Mouse (Mus musculus): ENCODE data around the gene Sim2.

DNA sequence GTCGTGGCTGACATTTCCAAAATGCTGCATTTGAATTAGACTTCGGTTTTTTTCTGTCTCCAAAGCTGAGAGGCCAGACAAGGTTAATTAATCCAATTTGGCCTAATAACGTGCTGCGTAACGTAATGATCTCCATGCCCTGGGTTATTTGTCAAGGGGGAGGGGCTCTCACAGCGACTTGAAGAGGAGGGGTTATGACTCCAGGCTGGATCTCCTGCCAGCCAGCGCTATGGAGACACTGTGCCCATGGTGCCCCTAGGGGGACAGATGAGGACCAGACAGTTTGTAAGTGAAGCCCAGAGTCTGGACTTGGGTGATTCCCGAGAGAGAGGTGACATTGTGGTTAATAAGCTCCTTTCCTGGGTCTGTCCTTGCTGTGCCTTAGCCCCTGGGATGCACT is 29.2 kb upstream of the Sim2 start:
- no peak for TF ChIP-seq CTCF (IDR thresholded peaks at IDR 0.05; ENCODE audit: low read depth, low read length)
- TF ChIP-seq POLR2A (IDR thresholded peaks at IDR 0.05; ENCODE audit: extremely low read depth, insufficient read depth, low read length): no peak

All from liver, adult 2 months (tissue).